Mouse (Mus musculus) lung, postnatal 0 days (tissue): ENCODE data around the gene 2900026A02Rik.

Experiments
- CTCF ChIP-seq: IDR thresholded peaks from 2 replicates; pipeline ENCODE4 v1.5.1; 2016; ENCODE audit warnings: antibody characterized with exemption, mild to moderate bottlenecking
- EP300 ChIP-seq: IDR thresholded peaks from 2 replicates; pipeline ENCODE4 v1.6.1; 2016; ENCODE audit warnings: antibody characterized with exemption, mild to moderate bottlenecking, control low read depth

DNA sequence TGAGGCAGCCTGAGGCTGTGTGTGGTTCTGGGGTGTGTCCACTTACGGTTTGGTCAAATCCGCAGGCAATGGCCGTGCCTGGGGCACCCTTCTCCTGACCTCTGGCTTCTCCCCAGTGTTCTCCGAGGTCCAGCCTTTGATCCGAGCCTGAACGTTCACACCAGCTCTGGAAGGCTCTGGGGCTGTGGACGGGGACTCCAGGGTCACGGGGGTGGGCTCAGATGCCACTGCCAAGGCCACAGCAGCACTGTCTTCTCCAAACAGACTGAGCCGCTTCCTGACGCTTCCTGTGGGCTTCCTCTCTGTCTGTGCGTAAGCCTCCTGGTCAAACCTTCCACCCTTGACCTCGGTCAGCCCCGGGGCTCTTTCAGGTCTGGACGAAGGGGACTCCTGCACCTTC lies 30.5 kb downstream of the 2900026A02Rik start:
- no peak for TF ChIP-seq CTCF
- TF ChIP-seq EP300, result no peak
